ENCODE assay signal across 23 mouse cellular contexts in the genomic region with DNA sequence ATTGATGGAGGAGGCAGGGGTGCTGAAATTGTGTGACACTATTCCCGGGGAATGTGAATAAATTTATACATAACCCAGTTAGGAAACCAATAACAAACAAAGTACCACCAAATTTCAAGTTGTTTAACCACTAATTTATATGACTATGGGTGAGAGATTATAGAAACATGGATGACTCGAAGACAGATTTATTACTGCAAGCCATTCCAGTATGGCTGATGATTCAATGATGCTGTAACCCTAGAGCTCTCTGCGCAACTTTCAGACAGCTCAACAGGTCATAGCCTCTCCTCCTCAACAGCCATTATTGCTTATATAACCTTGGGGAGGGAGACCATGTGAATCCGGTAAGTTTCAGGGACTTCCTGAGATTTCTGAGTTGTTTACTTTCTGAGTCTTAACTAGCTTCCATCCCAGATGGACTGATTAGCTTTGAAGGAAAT.
"Had no signal": no experiment of that assay in that cellular context is flagged by ENCODE, and none has a peak within 500 bp of the region (broad histone marks: within the 10 kb centered on the region; RNA-seq: fewer than 3 reads in every experiment).

No protein-coding gene starts in this region.

- H3K4me3 ChIP-seq: gastrocnemius, adult 2 months; heart, adult 2 months; heart, embryonic 13.5 days; heart, embryonic 15.5 days; hindbrain, embryonic 10.5 days; hindbrain, embryonic 12.5 days; intestine, embryonic 15.5 days; layer of hippocampus, adult 2 months; left cerebral cortex, adult 2 months; limb, embryonic 13.5 days; limb, embryonic 15.5 days; liver, embryonic 12.5 days had no signal

- H3K36me3 ChIP-seq: heart, embryonic 13.5 days; heart, embryonic 15.5 days; hindbrain, embryonic 10.5 days; hindbrain, embryonic 12.5 days; intestine, embryonic 15.5 days; limb, embryonic 13.5 days; limb, embryonic 15.5 days; liver, embryonic 12.5 days had no signal

- H3K27me3 ChIP-seq: heart, embryonic 13.5 days; heart, embryonic 15.5 days; hindbrain, embryonic 12.5 days; intestine, embryonic 15.5 days; limb, embryonic 13.5 days; limb, embryonic 15.5 days; liver, embryonic 12.5 days had no signal

- H3K27ac ChIP-seq: gastrocnemius, adult 2 months; heart, adult 2 months; heart, embryonic 13.5 days; heart, embryonic 15.5 days; hindbrain, embryonic 10.5 days; hindbrain, embryonic 12.5 days; hindbrain, embryonic 14.5 days; intestine, embryonic 15.5 days; layer of hippocampus, adult 2 months; left cerebral cortex, adult 2 months; limb, embryonic 13.5 days; limb, embryonic 15.5 days; liver, embryonic 12.5 days; liver, embryonic 14.5 days had no signal

- H3K4me1 ChIP-seq: heart, embryonic 13.5 days; heart, embryonic 15.5 days; hindbrain, embryonic 10.5 days; hindbrain, embryonic 12.5 days; intestine, embryonic 15.5 days; limb, embryonic 13.5 days; limb, embryonic 15.5 days; liver, embryonic 12.5 days had no signal

- DNase-seq: gastrocnemius, adult 2 months; gastrocnemius, postnatal 10 days; gastrocnemius, postnatal 25 days; heart, adult 2 months; heart, postnatal 14 days; heart, postnatal 36 days; kidney, adult 8-10 months; kidney, postnatal 10 days; kidney, postnatal 25 days; kidney, postnatal 4 days; left cerebral cortex, postnatal 4 days had no signal
